Mouse (Mus musculus): Measurements from ENCODE around the gene Myocd. TPM values are rescaled to one million over a fixed set of nuclear protein-coding genes. Genes with fewer than 3 reads are reported as not detected.

The Myocd gene
- polyA plus RNA-seq, 1 experiment: not detected

DNA sequence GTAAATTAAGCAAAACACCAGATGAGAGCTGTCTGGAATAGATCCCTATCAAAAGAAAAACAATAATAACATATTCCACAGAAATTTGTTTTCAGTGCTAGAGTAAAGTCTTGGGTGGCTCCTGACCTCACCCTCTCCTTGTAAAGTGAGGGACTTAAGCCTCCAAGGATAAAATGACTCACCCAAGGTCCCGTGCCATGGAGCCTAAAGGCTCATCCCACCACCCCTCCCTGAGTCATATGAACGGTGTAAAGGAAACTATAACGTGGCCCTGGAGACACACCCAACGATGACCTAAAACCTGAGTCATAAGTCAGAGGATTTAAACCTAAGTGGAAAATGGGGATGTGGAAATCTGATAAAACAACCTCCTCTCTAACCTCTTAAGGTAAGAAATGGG is 141.1 kb downstream of the Myocd start:
- TF ChIP-seq GATA1 (IDR thresholded peaks at IDR 0.05; ENCODE audit: low read length): no peak

DNA sequence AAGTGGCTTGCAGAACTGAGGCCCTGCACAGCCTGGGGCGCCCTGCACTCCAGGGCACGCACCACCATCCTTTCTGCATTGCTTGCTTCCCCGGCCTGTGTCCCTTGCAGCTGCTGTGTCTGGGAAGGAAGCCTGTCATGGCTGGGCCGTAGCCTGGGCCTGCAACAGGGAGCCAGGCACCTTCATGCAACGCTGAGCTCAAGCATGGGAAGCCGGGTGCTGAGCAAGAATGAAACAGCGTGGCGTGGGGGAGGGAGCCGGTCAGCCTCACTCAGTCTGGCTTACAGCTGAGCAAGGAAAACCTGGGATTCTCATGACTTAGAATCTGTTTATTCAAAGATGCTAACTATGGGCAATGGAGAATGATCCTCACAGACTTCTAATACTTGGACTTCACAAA is 143.2 kb downstream of the Myocd start:
- no peak for TF ChIP-seq GATA1 (IDR thresholded peaks at IDR 0.05; ENCODE audit: low read length)

Other genes with a start within 250 kb of the Myocd start
- gene 1700086D15Rik, start 110.1 kb downstream of the Myocd start, polyA plus RNA-seq (2012): not detected in 2 replicates
- not detected in 2 replicates for gene Arhgap44, start 107.0 kb downstream of the Myocd start, polyA plus RNA-seq (2012)